Mouse (Mus musculus) heart, adult 2 months (tissue): ENCODE results near the gene Crim1. TPM values are rescaled to one million over a fixed set of nuclear protein-coding genes. Genes with fewer than 3 reads are reported as not detected.

ENCODE experiments used
- DNase-seq, 2 experiments: peaks; one replicate each; pipeline ENCODE4 v3.0.0; 2021
- H3K27ac ChIP-seq: fragments of 200-600 bp; 2 replicates; pipeline ENCODE4 v1.8.1; 2022
- H3K27me3 ChIP-seq: fragments of 200-500 bp; 2 replicates; pipeline ENCODE4 v1.6.1; 2012; ENCODE audit warnings: mild to moderate bottlenecking, low read length, inconsistent platforms, mixed read lengths; ENCODE audit not compliant: control insufficient read depth, insufficient read depth
- H3K36me3 ChIP-seq: fragments of 200-500 bp; 2 replicates; pipeline ENCODE4 v1.6.1; 2012; ENCODE audit warnings: low read length, inconsistent platforms; ENCODE audit not compliant: control insufficient read depth, insufficient read depth
- H3K4me1 ChIP-seq: fragments of 200-500 bp; 2 replicates; pipeline ENCODE4 v1.6.1; 2011; ENCODE audit warnings: low read length; ENCODE audit not compliant: control insufficient read depth, insufficient read depth
- H3K4me3 ChIP-seq: fragments of 200-600 bp; 2 replicates; pipeline ENCODE4 v1.8.1; 2022
- H3K79me2 ChIP-seq: fragments of 200-500 bp; replicated peaks from 2 replicates; pipeline ENCODE4 v1.6.1; 2012; ENCODE audit warnings: mild to moderate bottlenecking, inconsistent platforms, low read length, moderate library complexity, mixed read lengths; ENCODE audit not compliant: control insufficient read depth, insufficient read depth
- H3K9ac ChIP-seq: fragments of 200-500 bp; 2 replicates; pipeline ENCODE4 v1.6.1; 2012; ENCODE audit warnings: low read depth, mild to moderate bottlenecking, control low read depth, inconsistent platforms, low read length, mixed read lengths
- CTCF ChIP-seq: fragments of 200-600 bp; IDR thresholded peaks from 2 replicates; pipeline ENCODE4 v1.8.1; 2022; ENCODE audit warnings: antibody characterized with exemption, mild to moderate bottlenecking, moderate library complexity
- EP300 ChIP-seq: fragments of 200-500 bp; IDR thresholded peaks from 2 replicates; pipeline ENCODE4 v1.6.1; 2011; ENCODE audit warnings: low read depth, low read length, control low read depth; ENCODE audit not compliant: insufficient read depth
- POLR2A ChIP-seq: fragments of 200-500 bp; IDR thresholded peaks from 2 replicates; pipeline ENCODE4 v1.6.1; 2011; ENCODE audit warnings: mild to moderate bottlenecking, low read depth, low read length, control low read depth; ENCODE audit not compliant: insufficient read depth
- WGBS: fragments of 180-500 bp; shearing (Covaris S2); methylation state at CpG from one replicate; pipeline ENCODE4 v1.1.7; 2018; 5-methylcytosine and 5-hydroxymethylcytosine counted together
- intact Hi-C: fragments of 180-260 bp; cut with DNase I; formaldehyde crosslinking; loops from one replicate; pipeline ENCODE4 v1.15.1; 2025
- polyA plus RNA-seq: library from polyadenylated mRNA; depleted of rRNA; stranded (reverse); fragments of >200 nt; gene quantifications from 2 replicates; pipeline ENCODE4 v1.2.3, GENCODE M21; 2012
- total RNA-seq, 2 experiments: library from RNA; stranded (reverse); gene quantifications; 2 replicates each; pipeline ENCODE4 v1.2.3; 2021

Gene Crim1
- total and polyA plus RNA-seq, 3 experiments = 28.2 to 55.4 (median 50.6) TPM

GRCm38 (mm10) chr17:78358251-78358726, 158.2 kb downstream of the Crim1 start:
- no peak overlapping the region for H3K27ac ChIP-seq
- H3K36me3 ChIP-seq = peaks cover 24% of the 10 kb centered on the region
- no peak for DNase-seq
- no peaks in the 10 kb centered on the region for H3K79me2 ChIP-seq
- no peak for TF ChIP-seq POLR2A
- TF ChIP-seq EP300 = no peak
- no peak for TF ChIP-seq CTCF
- intact Hi-C loops = no loop called here
- 55% methylated on average over 7 of the region's 7 CpGs for WGBS
- H3K9ac ChIP-seq = no peak overlapping the region
- H3K4me1 ChIP-seq = peaks cover 13% of the 10 kb centered on the region
- no peaks in the 10 kb centered on the region for H3K27me3 ChIP-seq
- no peak overlapping the region for H3K4me3 ChIP-seq

- intact Hi-C loops = loop anchor here (2.0 to 5.0 kb wide), 4 partner anchors 35 to 115 kb away; no protein-coding TSS in a partner anchor
- TF ChIP-seq EP300 (peak; percentile 71; the same call in 1 of the 2 replicates), POLR2A (0 out of 2 replicates have a peak, but pooled peaks have one; percentile 24), CTCF (no peak)
- Histone ChIP-seq H3K9ac (no peak overlapping the region), H3K27ac (peak overlapping the region; percentile 58), H3K4me3 (peak overlapping the region; percentile 29), H3K27me3 (no peaks in the 10 kb centered on the region), H3K79me2 (no peaks in the 10 kb centered on the region), H3K36me3 (peaks cover 14% of the 10 kb centered on the region), H3K4me1 (peaks cover 15% of the 10 kb centered on the region)
- WGBS = 39% methylated on average over 13 of the region's 13 CpGs
- peak; percentile 65 to 81 for DNase-seq
Observed at GRCm38 (mm10) chr17:78361939-78362728, 162.1 kb downstream of the Crim1 start.

GRCm38 (mm10) chr17:78364555-78365302, 164.7 kb downstream of the Crim1 start:
- 84% methylated on average over 23 of the region's 23 CpGs for WGBS
- no peaks in the 10 kb centered on the region for H3K27me3 ChIP-seq
- intact Hi-C loops = loop anchor here (5.0 kb wide), 2 partner anchors 37 to 117 kb away; no protein-coding TSS in a partner anchor
- TF ChIP-seq POLR2A = no peak
- TF ChIP-seq EP300 = no peak
- TF ChIP-seq CTCF = 0 out of 2 replicates have a peak, but pooled peaks have one; percentile 3
- H3K79me2 ChIP-seq = no peaks in the 10 kb centered on the region
- no peak overlapping the region for H3K9ac ChIP-seq
- peaks cover 14% of the 10 kb centered on the region for H3K4me1 ChIP-seq
- peak in 1 of 2 experiments; percentile 16 for DNase-seq
- no peak overlapping the region for H3K27ac ChIP-seq
- H3K36me3 ChIP-seq = peaks cover 14% of the 10 kb centered on the region
- no peak overlapping the region for H3K4me3 ChIP-seq

GRCm38 (mm10) chr17:78366070-78366469, 166.0 kb downstream of the Crim1 start:
- H3K9ac ChIP-seq = no peak overlapping the region
- intact Hi-C loops = no loop called here
- 49% methylated on average over 7 of the region's 7 CpGs for WGBS
- no peak for TF ChIP-seq POLR2A
- no peak for TF ChIP-seq EP300
- TF ChIP-seq CTCF = no peak
- H3K36me3 ChIP-seq = peaks cover 14% of the 10 kb centered on the region
- H3K27ac ChIP-seq = no peak overlapping the region
- H3K4me1 ChIP-seq = peaks cover 13% of the 10 kb centered on the region
- DNase-seq = no peak
- H3K4me3 ChIP-seq = no peak overlapping the region
- H3K79me2 ChIP-seq = no peaks in the 10 kb centered on the region
- H3K27me3 ChIP-seq = no peaks in the 10 kb centered on the region

- peaks cover 4% of the 10 kb centered on the region for H3K36me3 ChIP-seq
- no peak for DNase-seq
- peaks cover 6% of the 10 kb centered on the region for H3K4me1 ChIP-seq
- no peaks in the 10 kb centered on the region for H3K27me3 ChIP-seq
- H3K9ac ChIP-seq = no peak overlapping the region
- no peak overlapping the region for H3K4me3 ChIP-seq
- no peak overlapping the region for H3K27ac ChIP-seq
- H3K79me2 ChIP-seq = no peaks in the 10 kb centered on the region
- 84% methylated on average over 8 of the region's 8 CpGs for WGBS
- TF ChIP-seq POLR2A = no peak
- TF ChIP-seq CTCF = no peak
- no peak for TF ChIP-seq EP300
- intact Hi-C loops = no loop called here
Observed at GRCm38 (mm10) chr17:78368481-78368880, 168.4 kb downstream of the Crim1 start.
